Mouse (Mus musculus): ENCODE measurements around the gene C87436.

GRCm38 (mm10) chr6:86508736-86509135 is 70.6 kb downstream of the C87436 start:
- TF ChIP-seq CTCF (IDR thresholded peaks at IDR 0.05; ENCODE audit: borderline replicate concordance, control insufficient read depth, extremely low read depth, insufficient read depth, low read length, poor library complexity) (no peak), POLR2A (IDR thresholded peaks at IDR 0.05; ENCODE audit: control insufficient read depth, extremely low read depth, insufficient read depth, low read length, poor library complexity) (no peak)

Data from thymus, adult 2 months (tissue).